Mouse (Mus musculus) right cerebral cortex, adult 18-20 months (tissue): ENCODE data around the gene Satb2.
A peak's percentile ranks its signal among the peaks of the same experiment; 100 is the strongest.

Source experiments
- DNase-seq: peaks from one replicate; pipeline ENCODE4 v3.0.0; 2022; ENCODE audit warnings: mixed read lengths

Gene Satb2

DNA sequence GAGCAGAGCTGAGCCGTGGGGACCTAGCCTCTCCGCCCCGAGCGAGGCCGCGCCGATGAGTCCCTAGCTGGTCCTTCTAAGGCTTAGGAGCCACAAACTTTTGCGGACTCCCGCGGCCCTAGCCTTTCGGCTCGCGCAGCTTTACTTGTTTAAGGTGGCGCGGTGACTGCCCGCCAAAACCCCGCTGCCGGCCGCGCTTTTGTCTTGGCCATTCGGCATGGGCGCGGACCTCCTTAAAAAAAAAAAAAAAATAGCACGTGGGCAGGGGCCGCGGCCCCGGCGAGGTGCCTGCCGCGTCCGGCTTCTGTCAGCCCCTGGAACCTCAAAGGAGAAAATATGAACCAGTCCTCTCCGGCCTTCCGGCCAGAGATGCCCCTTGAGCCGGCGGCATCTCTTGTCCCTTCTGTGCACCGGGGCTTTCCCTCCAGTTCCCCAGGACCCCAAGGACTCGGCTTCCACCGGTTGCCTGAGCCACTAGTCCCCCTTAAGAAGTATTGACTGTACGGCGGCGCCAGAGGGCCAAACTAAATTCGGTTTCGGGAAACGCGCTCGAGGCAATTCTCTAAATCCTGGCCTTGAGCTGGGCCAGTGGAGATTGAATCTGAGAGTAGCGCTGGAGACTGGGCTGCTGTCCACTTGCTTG lies 5.4 kb downstream of the Satb2 start:
- peak; percentile 89 for DNase-seq

DNA sequence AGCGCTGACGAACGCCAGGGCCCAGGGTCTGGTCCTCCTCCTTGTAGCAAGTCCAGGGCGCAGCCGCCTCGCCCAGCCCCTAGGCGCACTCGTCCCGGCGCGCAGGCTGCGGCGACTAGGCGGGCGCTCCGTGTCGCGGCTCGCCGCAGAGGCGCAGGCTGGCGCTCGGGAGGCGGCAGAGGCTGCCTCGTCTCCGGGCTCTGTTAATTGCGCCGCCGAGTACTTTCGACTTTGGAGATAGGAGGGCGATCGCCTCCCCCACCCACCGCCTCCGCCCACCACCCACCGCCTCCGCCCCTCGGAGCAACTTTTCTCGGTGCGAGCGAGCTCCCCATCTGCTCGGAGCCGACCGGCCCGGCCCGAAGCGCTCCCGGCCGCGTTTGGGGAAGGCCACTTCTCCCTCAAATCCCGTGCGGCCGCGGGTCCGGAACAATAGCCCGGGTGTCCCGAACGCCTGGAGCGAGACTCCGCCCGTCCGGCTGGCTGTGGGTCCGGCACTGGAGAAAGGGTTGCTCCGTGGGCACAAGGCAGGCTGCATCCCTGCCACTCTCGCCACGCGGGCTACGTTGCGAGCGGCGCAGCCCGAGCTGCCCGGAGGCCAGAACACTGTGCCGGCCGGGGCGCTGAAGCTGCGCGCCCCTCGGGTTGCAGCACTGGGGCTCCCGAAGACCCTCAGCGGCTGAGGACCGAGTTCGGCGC lies 6.0 kb downstream of the Satb2 start:
- peak; percentile 52 for DNase-seq

GRCm38 (mm10) chr1:56971942-56972250 lies 6.6 kb downstream of the Satb2 start:
- DNase-seq, result no peak

GRCm38 (mm10) chr1:56971441-56971861 lies 7.0 kb downstream of the Satb2 start:
- DNase-seq, result no peak

DNA sequence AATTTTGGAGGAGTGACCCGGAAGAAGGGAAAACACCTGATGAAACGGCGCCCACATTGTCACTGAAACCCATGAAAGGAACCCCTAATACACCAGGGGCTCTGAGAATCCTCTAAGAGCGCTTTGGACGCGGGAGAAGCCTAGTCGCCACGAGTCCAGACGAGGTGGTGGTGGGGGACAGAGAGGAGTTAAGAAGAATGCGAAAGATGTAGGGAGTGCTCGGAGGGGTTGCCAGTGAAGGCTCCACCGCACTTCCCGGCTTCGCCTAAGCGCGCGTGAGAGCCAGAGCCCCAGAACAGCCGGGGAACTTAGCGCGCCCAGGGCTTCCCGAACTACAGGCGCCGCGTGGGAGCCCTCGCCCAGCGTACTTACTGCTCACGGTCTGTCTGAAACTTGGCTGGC lies 7.7 kb downstream of the Satb2 start:
- DNase-seq, result peak; percentile 45

DNA sequence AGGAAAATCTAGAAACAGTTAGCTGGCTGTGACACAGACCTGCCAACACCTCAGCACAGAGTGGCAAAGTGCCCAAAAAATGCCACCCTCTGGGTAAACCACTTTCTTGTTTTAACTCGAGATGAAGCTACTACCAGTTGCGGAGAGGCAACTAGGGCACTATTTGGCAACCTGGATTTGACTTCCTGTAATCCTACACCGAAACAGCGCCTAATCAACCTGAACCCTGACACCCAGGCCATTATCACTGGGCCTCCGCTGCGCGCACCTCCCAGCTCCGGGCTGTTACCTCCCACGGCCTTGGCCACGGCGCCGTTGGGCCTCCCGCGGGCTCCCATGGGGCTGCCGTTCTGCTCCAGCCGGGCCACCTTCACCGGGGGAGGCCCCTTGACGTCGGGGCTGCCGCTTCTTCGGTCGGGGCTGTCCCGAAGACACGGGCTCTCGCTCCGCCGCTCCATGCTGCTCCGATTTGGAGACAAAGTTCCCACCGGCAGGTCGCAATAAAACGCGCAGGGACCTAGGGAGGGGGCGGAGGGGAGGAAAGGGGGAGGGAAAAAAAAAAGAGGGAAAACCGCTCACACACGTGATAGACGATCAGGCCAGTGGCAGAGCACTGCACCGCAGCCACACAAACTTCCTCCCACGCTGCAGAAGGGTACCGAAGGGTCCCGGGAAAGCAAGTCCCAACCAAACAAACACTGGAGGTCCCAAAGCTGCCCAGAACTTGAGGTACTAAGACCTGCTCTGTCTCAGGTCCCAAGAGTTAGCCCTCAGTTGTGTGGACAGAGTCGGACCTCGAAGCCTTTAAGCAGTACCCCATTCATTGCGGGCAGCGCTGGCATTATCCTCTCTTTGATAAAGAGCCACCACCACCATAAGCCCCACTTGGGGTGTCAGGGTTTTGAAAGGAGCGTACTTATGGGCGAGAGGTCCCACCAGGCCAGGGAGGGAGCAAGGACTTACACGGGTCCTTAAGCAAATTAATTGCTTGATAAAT lies 8.8 kb downstream of the Satb2 start:
- no peak for DNase-seq

DNA sequence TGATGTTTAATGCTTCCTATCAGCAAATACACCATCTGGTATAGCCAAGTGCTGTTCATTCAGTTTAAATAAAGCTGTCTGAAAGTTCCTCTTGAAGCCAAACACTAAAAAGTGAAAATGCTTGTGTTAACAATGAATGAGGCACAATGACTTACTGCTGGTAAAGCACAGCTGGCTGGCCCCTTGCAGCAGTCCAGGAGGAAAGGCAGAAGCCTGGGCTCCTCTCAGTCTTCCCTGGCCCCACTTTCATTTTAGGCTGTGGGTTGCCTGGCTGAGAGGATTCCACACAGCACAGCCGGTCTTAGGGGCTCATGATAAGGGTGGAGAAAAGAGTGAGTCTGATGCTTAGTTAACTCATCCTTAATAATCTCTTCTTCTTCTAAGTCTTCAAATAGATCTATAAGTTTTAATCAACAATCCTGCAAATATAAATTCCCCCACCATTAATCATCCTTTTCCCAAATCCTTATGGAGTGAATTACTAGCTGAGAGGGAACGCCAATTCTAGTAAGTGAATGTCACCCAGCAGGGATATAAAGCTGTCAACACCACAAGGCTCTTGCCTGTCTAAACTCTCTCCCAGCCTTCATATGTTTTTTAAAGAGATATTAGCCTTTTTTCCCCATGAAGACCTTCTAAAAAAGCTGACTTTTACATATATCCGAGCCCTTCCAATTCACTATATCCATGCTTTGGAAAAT lies 12.4 kb downstream of the Satb2 start:
- no peak for DNase-seq

DNA sequence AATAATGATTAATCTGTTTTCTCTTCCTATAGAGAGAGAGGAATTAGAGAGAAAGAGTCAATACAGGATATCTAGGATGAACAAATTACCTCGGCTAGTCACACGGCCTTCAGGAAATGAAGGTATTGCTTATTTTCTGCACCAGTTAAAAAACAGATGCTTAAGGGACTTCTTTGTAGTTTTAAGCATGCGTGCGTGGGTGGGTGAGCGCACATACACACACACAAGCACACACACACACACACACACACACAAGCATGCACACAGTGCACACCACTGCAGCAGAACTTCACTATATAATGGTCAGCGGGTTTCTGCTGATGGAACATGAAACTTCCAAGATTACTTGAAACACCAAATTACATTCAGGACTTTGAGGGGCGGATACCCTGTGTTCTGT lies 14.0 kb downstream of the Satb2 start:
- DNase-seq, result no peak

GRCm38 (mm10) chr1:56963291-56963690 lies 15.2 kb downstream of the Satb2 start:
- DNase-seq, result no peak

GRCm38 (mm10) chr1:56958996-56959395 lies 19.5 kb downstream of the Satb2 start:
- no peak for DNase-seq

- no peak for DNase-seq
Measured at GRCm38 (mm10) chr1:56957942-56958341, 20.5 kb downstream of the Satb2 start.

DNA sequence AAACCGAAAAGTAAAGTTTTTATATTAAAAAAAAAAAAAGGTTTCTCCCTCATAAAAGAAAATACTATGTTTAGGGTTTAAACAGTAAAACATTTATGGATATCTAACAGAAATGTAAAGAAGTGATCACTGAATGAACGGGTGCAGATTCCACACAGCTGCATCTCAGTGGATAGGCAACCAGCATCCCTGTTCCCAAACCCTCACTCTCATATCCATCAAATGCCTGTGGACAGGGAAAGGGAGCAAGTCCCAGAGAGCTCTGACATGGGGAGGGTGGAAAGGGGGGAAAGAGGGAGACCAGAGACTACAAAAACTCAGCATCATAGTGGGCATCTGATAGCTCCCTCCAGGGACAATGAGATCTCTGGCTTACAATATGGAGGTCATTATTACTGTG lies 21.6 kb downstream of the Satb2 start:
- DNase-seq, result no peak

DNA sequence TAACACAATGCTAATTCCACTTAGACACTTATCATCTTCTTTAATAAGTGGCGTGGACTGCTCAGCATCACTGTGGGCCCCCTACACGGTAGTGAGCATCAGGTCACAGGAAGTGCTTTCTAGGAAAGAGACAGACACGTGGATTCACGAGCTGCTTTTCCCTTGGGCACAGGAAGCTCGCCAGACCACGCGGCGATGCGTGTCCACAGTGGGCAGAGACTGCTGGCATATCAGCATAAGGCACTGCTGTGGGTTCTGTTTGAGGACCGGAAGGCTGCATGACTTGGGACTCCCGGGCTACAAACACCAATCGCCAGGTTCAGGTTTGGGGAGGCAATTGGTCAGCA lies 22.7 kb downstream of the Satb2 start:
- DNase-seq, result no peak

- DNase-seq, result no peak
Measured at GRCm38 (mm10) chr1:56955055-56955738, 23.3 kb downstream of the Satb2 start.

- DNase-seq, result no peak
Measured at GRCm38 (mm10) chr1:56953538-56953937, 24.9 kb downstream of the Satb2 start.

- no peak for DNase-seq
Measured at GRCm38 (mm10) chr1:56951980-56952379, 26.5 kb downstream of the Satb2 start.

DNA sequence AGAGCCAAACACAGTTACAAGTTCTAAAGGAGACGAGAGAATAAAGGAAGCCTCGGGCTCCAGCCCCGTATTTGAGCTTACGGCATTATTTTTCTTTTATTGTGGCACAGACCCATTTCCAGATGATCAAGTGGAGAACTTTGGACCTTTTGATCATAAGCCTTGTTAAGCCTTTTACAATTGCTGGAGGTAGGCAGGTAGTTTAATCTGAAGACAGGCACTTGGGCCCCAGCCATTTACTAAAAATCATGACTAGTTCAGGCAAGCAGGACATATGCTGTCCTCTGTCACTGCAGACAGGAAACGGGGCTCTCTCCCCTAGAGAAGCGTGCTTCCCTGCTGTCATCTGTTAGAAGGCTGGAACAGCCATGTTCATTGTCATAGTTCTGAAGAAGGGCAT lies 26.9 kb downstream of the Satb2 start:
- DNase-seq, result no peak

DNA sequence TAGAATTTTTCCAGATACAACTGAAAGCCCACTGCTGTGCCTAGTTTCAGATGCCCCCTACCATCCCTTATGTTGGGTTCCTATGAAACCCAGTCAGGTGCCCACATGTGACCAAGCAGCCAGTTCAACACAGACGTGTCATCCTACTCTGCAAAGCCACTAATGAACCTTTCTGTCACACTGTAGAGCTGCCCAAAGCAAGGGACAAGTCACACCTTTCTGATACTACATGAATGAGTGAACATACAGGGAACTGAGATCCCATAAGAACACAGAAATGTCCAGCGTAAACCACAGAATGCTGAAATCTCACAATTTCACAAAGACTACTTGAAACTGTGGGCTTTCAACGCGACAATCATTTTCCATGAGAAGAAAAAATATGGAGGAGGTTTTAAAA lies 39.0 kb downstream of the Satb2 start:
- no peak for DNase-seq

GRCm38 (mm10) chr1:56938432-56938831 lies 40.0 kb downstream of the Satb2 start:
- no peak for DNase-seq

GRCm38 (mm10) chr1:56936554-56936953 lies 41.9 kb downstream of the Satb2 start:
- DNase-seq, result no peak

DNA sequence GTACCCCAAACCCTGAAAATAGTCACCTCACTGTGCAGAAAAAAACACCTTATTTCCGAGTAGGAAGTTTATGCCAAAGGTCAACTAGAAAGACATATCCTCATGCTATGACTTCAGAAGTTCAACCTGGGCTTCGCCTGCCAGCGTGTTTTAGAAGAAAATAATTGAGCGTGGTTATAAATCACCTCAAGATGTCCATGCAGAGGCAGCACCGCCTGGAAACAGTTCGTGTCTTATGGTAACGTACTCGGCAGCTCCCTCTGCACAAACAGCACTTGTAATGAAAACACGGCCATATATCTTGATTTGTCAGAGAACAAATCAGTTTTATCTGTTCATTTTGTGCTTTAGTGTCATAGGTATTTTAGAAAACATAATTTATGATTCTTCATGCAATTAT lies 44.6 kb downstream of the Satb2 start:
- DNase-seq, result no peak

- no peak for DNase-seq
Measured at GRCm38 (mm10) chr1:56930096-56930495, 48.4 kb downstream of the Satb2 start.

DNA sequence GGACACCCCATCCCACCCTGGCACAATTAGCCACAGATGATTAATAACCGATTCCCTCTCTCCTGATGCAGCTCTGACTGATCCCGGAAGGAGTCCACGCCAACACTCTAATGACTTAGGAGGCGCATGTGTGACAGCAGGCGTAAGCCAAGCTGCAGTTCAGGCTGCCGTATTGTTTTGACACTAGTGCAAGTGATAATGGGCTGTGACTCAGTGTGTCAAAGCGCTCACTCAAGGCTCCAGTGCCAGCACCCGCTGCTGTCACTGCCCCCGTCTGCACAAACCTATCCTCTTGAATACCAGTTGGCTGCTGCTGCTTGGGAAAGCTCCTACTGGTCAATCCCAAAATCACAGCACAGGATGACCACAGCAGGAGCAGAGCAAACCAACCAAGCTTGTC lies 49.7 kb downstream of the Satb2 start:
- DNase-seq, result peak; percentile 76
